Mouse (Mus musculus) cerebellum, postnatal 36 days (tissue): ENCODE measurements around the gene Magi2.

Experiments used
- DNase-seq, 2 experiments: peaks; one replicate each; pipeline ENCODE4 v3.0.0; 2021 to 2022; ENCODE audit warnings: mixed read lengths in 2 of 2

The Magi2 gene

GRCm38 (mm10) chr5:20537369-20538022 lies 1310.7 kb downstream of the Magi2 start:
- DNase-seq: no peak

DNA sequence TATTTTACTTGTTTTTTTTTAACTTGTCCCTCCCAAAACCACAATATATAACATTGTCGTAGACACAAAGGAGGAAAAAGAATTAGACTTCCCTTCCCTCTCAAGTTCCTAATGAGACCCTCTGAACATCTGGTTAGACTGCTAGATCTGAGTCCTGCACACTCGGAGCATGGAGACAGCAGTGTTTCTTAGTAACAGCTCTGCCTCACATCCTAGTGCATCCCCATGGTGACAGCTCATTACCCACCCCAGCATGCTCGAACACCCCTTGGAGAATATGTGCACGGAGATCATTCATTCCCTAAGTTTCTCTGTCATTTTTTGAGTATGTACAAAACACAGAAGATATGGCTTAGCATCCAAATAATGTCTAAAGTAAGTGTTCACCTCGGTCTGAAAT lies 1317.5 kb downstream of the Magi2 start:
- no peak for DNase-seq

- no peak for DNase-seq
Measured at GRCm38 (mm10) chr5:20559378-20559777, 1332.5 kb downstream of the Magi2 start.

- DNase-seq: no peak
Measured at GRCm38 (mm10) chr5:20559821-20560220, 1333.0 kb downstream of the Magi2 start.

DNA sequence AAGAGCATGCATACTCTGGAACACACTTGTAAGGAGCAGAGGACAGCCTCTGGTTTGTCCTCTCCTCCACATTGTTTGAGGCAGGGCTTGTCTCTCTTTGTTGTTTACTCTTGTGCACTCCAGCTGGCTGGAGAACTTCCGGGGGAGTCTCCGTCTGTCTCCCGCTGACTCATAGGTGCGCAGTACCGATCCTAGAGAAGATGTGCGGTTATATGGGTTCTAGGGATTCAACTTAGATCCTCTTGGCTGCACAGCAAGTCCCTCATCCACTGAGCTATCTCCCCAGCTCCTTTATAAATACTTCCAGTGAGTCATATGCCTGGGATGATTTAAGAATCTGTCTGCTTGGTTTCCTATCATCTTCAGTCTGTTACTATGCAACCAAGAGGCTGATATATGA lies 1341.6 kb downstream of the Magi2 start:
- DNase-seq: no peak

GRCm38 (mm10) chr5:20568966-20569365 lies 1342.1 kb downstream of the Magi2 start:
- no peak for DNase-seq

DNA sequence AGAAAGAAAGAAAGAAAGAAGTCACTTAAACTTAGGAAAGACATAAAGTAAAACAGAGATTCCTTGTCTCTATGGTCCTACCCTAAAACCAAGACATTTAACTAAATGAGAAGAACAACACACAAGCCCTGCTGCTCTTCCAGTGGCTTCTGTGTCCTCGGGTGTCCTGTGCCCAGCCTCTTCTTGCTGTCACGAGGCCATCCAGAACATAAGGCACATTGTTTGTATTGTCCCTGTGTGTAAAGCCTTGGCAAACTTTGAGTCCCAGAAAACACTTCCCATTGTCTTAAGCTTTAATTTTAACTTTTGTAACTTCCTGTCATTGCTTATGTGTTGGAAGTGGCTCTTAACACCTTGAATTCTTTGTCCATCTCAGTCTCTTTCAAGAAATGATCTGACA lies 1348.0 kb downstream of the Magi2 start:
- no peak for DNase-seq

DNA sequence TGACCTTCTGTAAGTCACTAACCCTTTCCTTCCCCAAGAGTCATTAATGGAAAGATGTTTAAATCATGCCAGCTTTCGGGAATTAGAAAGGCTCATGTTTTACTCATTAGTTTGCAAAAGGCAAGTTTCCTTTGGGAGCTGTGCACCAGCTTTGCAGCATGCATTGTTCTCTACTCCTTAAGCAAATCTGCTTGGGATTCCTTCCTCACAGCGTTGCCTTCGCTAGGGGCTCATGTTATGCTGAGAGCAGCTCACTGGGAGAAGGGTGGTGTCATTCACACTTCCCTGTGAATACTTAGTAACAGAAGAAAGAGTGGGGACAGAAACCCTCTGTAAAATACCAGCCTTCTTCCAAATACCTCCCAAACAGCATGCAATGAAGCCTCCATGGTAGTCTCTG lies 1349.0 kb downstream of the Magi2 start:
- no peak for DNase-seq

DNA sequence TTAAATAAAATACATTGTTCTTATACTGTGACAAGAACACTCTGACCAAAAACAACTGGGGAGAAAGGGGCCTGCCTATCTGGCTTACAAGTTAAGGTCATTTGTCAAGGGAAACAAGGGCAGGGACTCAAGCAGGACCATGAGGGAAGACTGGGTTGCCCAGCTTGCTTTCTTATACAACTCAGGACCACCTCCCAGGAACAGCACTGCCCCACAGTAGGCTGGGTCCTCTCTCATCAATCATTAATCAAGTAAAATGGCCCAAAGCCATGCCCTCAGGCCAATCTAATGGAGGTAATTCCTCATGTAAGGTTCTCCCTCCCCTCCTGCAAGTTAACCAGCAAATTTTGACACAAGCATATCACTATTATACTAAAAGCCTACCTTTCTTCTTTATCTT lies 1349.4 kb downstream of the Magi2 start:
- no peak for DNase-seq

DNA sequence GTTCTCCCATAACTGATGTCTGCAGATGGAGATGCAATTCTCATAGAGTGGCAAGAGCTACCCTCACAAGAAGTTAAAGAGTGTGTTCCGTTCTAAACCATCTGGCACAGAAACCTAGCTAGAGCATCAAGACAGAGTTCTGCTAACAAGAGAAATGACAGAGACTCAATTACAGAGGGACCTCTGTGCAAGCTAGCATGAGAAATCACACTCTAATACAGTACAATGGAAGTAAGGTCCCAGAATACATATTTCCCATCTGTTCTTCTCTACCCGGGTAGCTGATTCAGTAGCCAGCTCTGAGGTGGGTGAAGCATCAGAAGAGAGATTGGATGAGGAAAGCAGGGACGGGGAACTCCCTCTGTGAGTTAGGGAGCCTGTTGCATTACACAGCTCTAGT lies 1351.8 kb downstream of the Magi2 start:
- no peak for DNase-seq

- DNase-seq: no peak
Measured at GRCm38 (mm10) chr5:20580619-20581018, 1353.8 kb downstream of the Magi2 start.

- no peak for DNase-seq
Measured at GRCm38 (mm10) chr5:20582995-20583435, 1356.2 kb downstream of the Magi2 start.

- no peak for DNase-seq
Measured at GRCm38 (mm10) chr5:20583639-20584038, 1356.8 kb downstream of the Magi2 start.

- DNase-seq: no peak
Measured at GRCm38 (mm10) chr5:20584769-20585168, 1357.9 kb downstream of the Magi2 start.

GRCm38 (mm10) chr5:20589731-20590130 lies 1362.9 kb downstream of the Magi2 start:
- DNase-seq: no peak

DNA sequence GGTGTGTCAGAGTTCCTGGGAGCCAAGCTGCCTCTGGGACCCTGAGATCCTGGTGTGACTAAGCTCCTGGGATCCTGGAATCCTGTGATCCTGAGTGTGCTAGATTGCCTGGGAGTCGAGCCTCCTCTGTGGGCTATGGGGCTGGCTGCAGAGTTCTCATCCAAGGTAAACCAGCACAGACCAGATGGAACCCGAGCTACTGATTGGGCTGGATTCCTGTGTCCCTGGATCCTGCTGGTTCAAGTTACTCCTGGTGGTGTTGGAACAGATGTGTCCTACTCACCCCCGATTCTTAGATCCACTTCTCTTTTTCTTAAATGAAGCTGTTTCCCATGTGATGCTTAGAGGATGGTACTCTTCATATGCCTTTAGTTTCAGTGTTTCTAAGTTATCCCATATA lies 1371.4 kb downstream of the Magi2 start:
- no peak for DNase-seq

DNA sequence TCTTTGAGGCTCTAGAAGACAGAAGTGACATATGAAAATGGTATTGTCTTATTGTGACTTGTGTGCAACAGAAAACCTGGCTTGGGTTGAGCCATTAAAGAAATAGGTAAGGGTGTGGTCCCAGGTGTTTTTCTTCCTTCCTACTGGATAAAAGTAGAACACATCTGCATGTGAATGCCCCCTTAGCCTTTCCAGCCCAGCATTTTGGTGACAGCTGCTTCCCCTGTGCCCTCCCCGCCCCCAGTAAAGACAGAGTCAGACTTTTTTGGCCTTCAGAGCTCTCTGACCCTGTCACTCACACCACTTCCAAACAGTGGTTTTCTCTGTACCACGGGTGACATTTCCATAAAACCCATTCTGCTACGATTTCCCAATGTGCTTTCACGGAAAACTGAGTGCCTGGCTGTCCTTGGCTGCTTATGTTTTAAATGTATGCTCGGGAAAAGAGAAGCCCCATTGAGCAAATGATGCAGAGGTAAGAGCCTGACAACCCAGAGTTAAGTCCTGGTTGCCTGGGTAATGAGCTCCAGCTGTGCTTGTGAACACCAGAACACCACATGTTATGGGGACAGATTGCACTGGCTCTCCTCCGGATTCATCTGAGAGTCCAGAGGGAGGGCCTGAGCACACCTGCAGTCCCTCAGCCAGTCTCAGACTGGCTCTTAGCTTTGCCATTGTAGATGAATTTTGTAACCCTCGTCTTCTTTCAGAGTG lies 1377.1 kb downstream of the Magi2 start:
- DNase-seq: no peak

DNA sequence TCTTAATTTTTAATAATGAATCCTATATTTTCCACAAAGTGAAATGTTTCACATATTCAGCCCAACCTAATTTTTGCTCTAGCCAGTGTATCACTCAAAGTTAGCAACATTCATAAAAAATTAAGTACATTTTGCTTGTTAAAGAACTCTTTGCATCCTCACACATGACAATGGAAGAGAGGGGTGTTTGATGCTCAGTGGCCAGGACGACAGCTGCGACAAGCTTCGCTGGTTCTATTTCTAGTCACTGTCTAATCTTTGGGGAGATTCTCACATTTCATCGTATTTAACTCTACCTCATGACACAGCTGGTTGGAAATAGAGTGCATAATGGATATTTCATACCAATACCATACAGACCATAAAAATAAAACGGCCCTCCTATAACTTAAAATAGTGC lies 1379.7 kb downstream of the Magi2 start:
- DNase-seq: no peak

GRCm38 (mm10) chr5:20607503-20607902 lies 1380.7 kb downstream of the Magi2 start:
- DNase-seq: no peak

GRCm38 (mm10) chr5:20609206-20609935 lies 1382.5 kb downstream of the Magi2 start:
- DNase-seq: no peak

DNA sequence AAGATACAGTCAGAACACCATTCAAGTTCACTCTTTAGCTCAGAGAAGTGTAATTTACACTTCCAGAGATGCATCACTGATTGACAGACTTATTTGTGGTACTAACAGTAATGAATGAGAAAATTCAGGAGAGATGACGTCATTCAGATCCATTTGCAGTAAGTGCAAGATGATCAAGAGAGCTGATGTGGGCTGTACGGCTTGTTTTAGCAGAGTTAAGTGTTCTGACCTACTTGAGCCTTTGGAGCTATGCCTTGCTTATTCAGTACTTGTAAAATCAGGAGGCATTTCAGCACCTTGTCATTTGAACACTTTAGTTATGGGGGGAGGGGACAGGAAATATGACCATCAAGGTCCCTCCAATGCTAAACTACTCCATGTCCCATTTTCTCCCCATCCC lies 1383.8 kb downstream of the Magi2 start:
- no peak for DNase-seq

GRCm38 (mm10) chr5:20612616-20613015 lies 1385.8 kb downstream of the Magi2 start:
- no peak for DNase-seq

DNA sequence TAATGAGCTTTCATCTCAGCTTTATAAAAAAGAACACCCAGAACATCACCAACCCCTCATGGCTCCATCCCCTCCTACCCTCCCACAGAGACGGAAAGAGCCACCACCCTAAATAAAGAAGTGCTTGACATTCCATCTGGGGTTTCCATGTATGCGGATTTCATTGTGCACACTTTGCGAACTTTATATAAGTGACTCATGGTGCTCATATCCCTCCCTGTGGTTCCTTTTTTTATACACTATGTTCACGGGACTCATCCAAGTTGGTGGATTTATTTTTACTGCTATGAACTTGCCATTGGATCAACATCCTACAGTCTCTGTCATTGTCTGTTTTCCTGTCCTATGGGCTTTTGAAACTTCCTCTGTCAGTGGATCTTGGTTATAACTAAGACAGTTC lies 1388.1 kb downstream of the Magi2 start:
- no peak for DNase-seq
